Mouse (Mus musculus): ENCODE data around the gene Fzd2. TPM values are rescaled to one million over a fixed set of nuclear protein-coding genes. Genes with fewer than 3 reads are reported as not detected.
"Not testable (repeated sequence)": the region's sequence is repeated elsewhere in the genome, so short reads cannot be mapped to it uniquely, and the experiment has no call there.

Fzd2 gene
- 3.5 and 4.7 TPM in 2 replicates for polyA plus RNA-seq (2016; fragmentation: Nextera tagmentation; extraction: Ambion mirVana)

DNA sequence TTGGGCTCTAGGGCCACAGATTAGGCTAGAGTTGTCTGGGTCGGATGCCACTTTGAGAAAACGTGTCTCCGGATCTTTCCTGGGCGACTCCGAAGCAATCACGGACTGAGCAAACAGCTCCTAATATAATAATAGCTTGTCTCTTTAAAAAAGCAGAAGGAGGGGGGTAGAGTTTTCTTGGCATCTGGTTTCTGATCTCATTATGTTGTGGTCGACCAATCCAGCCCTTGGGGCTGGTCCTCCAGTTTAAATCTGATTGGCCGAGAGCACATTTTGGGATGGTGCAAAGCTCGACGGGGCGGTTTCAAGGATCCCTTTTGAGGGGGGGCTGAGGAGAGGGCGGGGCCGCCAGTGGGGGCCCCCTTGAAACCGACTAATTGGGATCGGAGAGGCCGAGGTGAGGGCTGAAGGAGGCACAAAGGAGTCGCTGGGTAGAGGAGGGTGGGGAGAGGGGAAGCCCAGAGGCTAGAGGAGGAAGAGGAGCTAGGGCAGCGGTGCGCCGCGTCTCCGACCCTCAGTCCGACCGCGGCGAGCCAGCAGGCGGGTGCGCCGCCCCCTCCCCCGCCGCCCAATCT is at the start of gene Fzd2:
Fzd2 (plus strand) TSS at position 387 of the 575 bp plus-strand sequence.
- peak within 1 kb of the TSS; percentile 62 for H3K27ac ChIP-seq
- WGBS (ENCODE audit: insufficient replicate concordance), result under 1% methylated on average over 28 of the region's 31 CpGs

DNA sequence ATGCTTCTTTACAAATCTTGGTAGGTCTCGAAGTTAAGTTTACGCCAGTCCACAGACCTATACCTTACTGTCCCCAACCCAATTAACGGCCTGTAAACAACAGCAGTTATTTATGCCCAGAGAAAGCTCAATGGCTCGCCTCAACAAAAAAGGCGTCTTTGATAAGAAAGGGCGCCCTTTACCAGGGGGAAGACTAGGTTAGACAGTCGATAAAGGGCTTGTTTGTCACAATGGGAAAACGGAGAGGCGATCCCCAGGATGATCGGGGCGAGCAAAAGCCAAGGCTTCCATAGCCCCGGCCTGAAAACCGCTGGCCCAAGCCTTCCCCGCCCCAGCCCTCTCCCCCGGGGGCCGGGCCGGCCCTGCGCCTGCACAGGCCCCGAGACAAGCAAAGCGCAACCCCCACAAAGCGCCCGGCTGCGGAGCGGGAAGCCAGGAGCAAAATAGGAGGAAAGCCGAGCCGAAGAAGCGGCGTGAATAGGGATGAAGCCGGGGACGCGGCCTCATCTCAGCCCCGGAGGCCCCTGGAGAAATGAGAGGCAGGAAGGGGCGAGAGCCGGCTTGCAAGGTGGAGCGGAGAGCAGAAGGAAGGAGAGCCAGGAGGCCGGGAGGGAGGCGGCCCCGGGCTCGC is 48.7 kb upstream of the Fzd2 start:
- peak; percentile 65 for ATAC-seq
- Histone ChIP-seq H3K36me3 (peaks cover 14% of the 10 kb centered on the region; the same call in 1 of the 2 replicates), H3K9ac (peak overlapping the region; percentile 99), H3K4me1 (peaks cover 36% of the 10 kb centered on the region), H3K4me3 (peak overlapping the region; percentile 100), H3K9me3 (replicated peaks) (no peaks in the 10 kb centered on the region), H3K27me3 (replicated peaks) (no peaks in the 10 kb centered on the region), H3K27ac (peak overlapping the region; percentile 90), H3K4me2 (peak overlapping the region; percentile 83)
- under 1% methylated on average over 39 of the region's 39 CpGs for WGBS (ENCODE audit: insufficient replicate concordance)

More for the DNA sequence above, at the start of gene Fzd2:
- H3K27me3 ChIP-seq (replicated peaks), result peaks cover 85% of the 10 kb centered on the region
- peak within 1 kb of the TSS; percentile 55 for H3K9ac ChIP-seq
- H3K4me1 ChIP-seq, result peaks cover 10% of the 10 kb centered on the region
- peak; percentile 49 for ATAC-seq
- peak within 1 kb of the TSS; percentile 65 for H3K4me2 ChIP-seq
- peak within 1 kb of the TSS; percentile 54 for H3K4me3 ChIP-seq
- H3K9me3 ChIP-seq (replicated peaks), result no peaks in the 10 kb centered on the region
- no peaks in the 10 kb centered on the region for H3K36me3 ChIP-seq

DNA sequence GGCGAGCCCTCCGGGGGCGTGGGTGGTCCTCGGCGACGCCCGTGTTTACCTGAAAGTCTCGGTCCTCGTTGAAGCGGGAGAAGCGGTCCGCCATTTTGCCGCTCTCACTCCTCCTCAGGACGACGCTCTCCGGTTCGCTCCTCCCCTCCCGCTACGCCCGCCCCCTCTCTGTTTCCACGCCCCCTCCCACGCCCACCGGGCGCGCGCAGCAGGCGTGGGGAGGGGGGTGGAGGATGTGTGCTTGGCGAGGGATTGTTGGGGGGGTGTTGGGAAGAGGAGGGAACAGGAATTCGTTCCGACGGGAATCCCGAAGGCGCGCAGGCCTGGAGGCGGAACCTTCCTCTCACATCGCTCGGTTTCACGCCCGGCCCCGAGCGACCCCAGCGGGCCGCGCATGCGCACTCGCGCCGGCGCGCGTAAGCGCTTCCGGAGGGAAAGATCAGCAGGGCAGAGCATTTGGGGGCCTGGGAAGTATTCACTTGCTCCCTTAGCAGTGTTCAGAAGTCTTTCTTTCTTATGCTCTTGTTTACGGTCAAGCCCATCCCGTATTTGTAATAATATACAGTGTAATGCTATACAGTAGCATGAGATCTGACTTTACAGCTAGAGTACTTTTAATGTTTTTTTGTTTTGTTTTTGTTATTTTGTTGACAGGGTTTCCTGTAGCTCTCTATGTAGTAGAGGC is 48.0 kb upstream of the Fzd2 start, which contains the start of gene Gpatch8:
Gpatch8 (minus strand) TSS at position 362 of the 685 bp plus-strand sequence.
- Histone ChIP-seq H3K4me3 (peak within 1 kb of the TSS; percentile 100), H3K4me2 (peak within 1 kb of the TSS; percentile 83), H3K9me3 (replicated peaks) (no peaks in the 10 kb centered on the region), H3K27ac (peak within 1 kb of the TSS; percentile 90), H3K36me3 (peaks cover 10% of the 10 kb centered on the region; the same call in 1 of the 2 replicates), H3K27me3 (replicated peaks) (no peaks in the 10 kb centered on the region), H3K4me1 (peaks cover 32% of the 10 kb centered on the region), H3K9ac (peak within 1 kb of the TSS; percentile 99)
- under 1% methylated on average over 44 of the region's 55 CpGs for WGBS (ENCODE audit: insufficient replicate concordance)
- peak; percentile 93 for ATAC-seq

DNA sequence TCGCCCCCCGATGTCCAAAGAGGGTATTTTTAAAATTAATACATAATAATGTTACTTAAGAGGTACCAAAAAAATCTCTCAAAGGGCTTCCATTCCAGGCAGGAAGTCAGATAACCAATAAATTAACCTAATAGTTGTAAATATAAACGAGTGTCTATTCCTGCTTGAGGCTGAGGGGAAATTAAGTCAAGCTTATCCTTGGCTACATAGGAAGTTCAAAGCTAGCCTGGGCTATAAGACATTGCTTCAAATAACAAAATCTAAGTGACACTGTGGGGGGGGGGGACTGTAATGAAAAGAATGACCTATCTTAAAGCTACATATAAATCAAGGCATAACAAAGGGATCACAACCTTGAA is 47.5 kb upstream of the Fzd2 start:
- no peak for ATAC-seq
- H3K27me3 ChIP-seq (replicated peaks), result no peaks in the 10 kb centered on the region
- H3K4me2 ChIP-seq, result peak overlapping the region; percentile 83
- H3K27ac ChIP-seq, result peak overlapping the region; percentile 90
- H3K9me3 ChIP-seq (replicated peaks), result no peaks in the 10 kb centered on the region
- 10% methylated on average over 3 of the region's 3 CpGs for WGBS (ENCODE audit: insufficient replicate concordance)
- H3K4me1 ChIP-seq, result peaks cover 28% of the 10 kb centered on the region
- H3K4me3 ChIP-seq, result peak overlapping the region; percentile 100
- 0 out of 2 replicates have a peak, but pooled peaks cover 6% of the 10 kb centered on the region for H3K36me3 ChIP-seq
- peak overlapping the region; percentile 99 for H3K9ac ChIP-seq

DNA sequence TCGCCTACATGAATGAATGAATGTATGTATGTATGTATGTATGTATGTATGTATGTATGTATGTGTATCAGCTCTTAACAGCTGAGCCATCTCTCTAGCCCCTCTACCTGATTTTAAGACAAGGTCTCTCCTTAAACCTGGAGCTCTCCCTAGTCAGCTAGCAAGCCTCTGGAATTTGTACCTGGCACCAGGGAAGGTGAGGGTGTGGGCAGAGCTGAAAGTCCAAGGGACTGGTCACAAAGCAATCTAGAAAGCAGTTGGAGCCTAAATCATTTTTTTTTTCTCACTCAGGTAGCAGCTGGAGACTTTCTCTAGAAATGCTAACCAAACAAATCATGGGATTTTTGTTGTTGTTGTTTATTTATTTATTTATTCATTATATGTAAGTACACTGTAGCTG is 46.8 kb upstream of the Fzd2 start:
- Histone ChIP-seq H3K4me1 (peaks cover 23% of the 10 kb centered on the region), H3K27ac (no peak overlapping the region), H3K4me2 (no peak overlapping the region), H3K36me3 (no peaks in the 10 kb centered on the region), H3K4me3 (no peak overlapping the region), H3K9ac (no peak overlapping the region), H3K27me3 (replicated peaks) (no peaks in the 10 kb centered on the region), H3K9me3 (replicated peaks) (no peaks in the 10 kb centered on the region)
- WGBS (ENCODE audit: insufficient replicate concordance), result 83% methylated on average over 1 of the region's 1 CpGs
- no peak for ATAC-seq

DNA sequence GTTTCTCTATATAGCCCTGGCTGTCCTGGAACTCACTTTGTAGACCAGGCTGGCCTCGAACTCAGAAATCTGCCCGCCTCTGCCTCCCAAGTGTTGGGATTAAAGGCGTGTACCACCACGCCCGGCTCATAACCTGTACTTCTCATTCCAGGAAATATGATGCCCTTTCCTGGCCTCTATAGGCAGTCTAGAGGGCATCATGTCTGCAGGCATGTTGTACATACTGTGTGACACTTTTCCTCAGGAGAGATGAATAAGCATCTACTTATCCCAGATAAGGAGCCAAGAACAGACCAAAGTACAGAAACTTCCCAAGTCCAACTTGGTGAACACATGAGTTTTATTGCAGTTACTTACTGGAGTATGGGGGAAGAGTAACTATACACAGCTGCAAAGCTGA is 45.5 kb upstream of the Fzd2 start:
- Histone ChIP-seq H3K4me1 (peaks cover 21% of the 10 kb centered on the region), H3K27ac (no peak overlapping the region), H3K9me3 (replicated peaks) (no peaks in the 10 kb centered on the region), H3K9ac (no peak overlapping the region), H3K4me3 (no peak overlapping the region), H3K36me3 (no peaks in the 10 kb centered on the region), H3K4me2 (no peak overlapping the region), H3K27me3 (replicated peaks) (no peaks in the 10 kb centered on the region)
- no peak for ATAC-seq
- WGBS (ENCODE audit: insufficient replicate concordance), result 75% methylated on average over 5 of the region's 5 CpGs

DNA sequence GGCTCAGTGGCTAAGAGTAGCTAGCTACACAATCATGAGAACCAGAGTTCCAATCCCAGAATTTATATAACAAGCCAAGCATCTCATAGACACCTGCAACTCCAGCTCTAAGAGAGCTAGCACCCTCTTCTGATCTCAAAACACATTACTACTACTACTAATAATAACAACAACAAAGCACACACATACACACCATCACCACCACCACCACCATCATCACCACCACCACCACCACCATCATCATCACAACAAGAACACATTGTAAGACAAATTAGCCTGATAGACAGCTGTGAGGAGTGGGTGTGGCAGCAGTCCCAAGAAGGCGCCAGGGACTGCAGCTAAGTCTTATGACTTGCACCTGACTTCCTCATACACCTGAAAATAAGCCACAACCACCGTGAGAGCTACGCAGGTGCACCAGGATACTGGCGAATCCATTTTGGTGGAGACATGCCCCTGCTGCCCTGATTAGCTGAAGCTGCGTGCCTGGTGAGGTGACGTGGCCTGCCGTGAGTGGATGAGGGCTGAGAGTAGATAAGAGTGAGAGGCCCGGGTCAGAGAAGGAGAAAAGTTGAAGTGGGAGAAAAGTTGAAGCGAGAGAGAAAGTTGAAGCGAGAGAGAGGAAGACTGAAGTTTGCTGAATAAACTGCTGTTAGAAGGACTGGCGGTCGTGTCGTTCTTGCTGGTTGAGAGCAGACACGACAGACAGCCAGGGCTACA is 39.1 kb upstream of the Fzd2 start:
- WGBS (ENCODE audit: insufficient replicate concordance), result 46% methylated on average over 14 of the region's 14 CpGs
- Histone ChIP-seq H3K4me2 (peak overlapping the region; percentile 62), H3K4me1 (peaks cover 20% of the 10 kb centered on the region), H3K9ac (peak overlapping the region; percentile 61), H3K4me3 (0 out of 2 replicates have a peak overlapping the region, but pooled peaks have one; percentile 5), H3K27ac (peak overlapping the region; percentile 89)
- H3K27me3 ChIP-seq (replicated peaks); H3K36me3 ChIP-seq; H3K9me3 ChIP-seq (replicated peaks): not testable (repeated sequence)
- peak; percentile 84 for ATAC-seq

DNA sequence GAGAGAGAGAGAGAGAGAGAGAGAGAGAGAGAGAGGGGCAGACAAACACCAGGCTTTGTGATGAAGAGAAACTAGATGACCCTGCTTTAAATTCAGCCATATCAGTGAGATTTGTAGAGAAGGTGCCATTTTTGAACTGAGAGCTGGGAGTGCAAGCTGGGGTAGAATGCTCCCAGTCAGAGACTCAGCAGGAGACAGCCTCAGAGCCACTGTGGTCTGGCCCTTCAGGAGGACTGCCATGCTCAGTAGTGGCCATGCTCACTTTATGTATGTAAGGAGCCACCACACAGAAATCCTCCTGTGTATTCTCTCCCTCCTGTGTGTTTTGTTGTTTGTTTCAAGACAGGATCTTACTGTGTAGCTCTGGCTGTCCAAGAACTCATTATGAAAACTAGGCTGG is 38.5 kb upstream of the Fzd2 start:
- H3K27ac ChIP-seq, result peak overlapping the region; percentile 89
- H3K36me3 ChIP-seq, result no peaks in the 10 kb centered on the region
- H3K27me3 ChIP-seq (replicated peaks), result no peaks in the 10 kb centered on the region
- peaks cover 20% of the 10 kb centered on the region for H3K4me1 ChIP-seq
- 0 out of 2 replicates have a peak overlapping the region, but pooled peaks have one; percentile 5 for H3K4me3 ChIP-seq
- peak overlapping the region; percentile 62 for H3K4me2 ChIP-seq
- peak; percentile 72; the same call in 1 of the 2 replicates for ATAC-seq
- peak overlapping the region; percentile 61 for H3K9ac ChIP-seq
- no peaks in the 10 kb centered on the region for H3K9me3 ChIP-seq (replicated peaks)

DNA sequence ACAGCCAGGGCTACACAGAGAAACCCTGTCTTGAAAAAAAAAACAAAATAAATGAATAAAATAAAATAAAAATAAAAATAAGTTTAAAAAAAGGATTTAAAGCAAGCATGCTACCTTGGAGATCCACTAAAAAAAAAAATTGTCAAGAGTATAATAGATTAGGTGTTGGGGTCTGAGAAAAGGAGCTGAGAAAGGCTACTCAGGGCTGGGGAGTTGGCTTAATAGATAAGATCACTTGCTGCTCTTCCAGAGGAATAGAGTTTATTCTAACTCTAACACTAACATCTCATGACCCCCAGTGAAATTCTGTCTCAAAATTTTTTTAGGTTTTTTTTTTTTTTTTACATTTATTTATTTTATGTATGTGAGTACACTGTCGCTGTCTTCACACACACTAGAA is 37.9 kb upstream of the Fzd2 start:
- WGBS (ENCODE audit: insufficient replicate concordance), result 85% methylated on average over 1 of the region's 1 CpGs
- Histone ChIP-seq H3K4me2 (peak overlapping the region; percentile 62; the same call in 1 of the 2 replicates), H3K9ac (no peak overlapping the region), H3K4me1 (peaks cover 20% of the 10 kb centered on the region), H3K27ac (peak overlapping the region; percentile 89; the same call in 1 of the 2 replicates), H3K36me3 (no peaks in the 10 kb centered on the region), H3K27me3 (replicated peaks) (no peaks in the 10 kb centered on the region), H3K4me3 (no peak overlapping the region), H3K9me3 (replicated peaks) (no peaks in the 10 kb centered on the region)
- ATAC-seq, result no peak

DNA sequence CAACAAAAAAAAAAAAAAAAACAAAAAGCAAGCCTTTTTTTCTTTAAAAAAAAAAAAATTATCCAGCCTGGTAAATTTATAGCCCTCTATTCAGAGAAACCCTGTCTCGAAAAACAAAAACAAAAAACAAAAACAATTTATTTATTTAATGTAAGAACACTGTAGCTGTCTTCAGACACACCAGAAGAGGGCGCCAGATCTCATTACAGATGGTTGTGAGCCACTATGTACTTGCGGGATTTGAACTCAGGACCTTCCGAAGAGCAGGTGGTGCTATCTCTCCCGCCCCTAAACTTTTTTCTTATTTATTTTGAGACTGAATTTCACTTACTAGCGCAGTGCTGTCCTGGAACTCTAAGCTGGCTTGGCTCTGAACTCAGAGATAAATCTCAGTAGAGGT is 37.0 kb upstream of the Fzd2 start:
- H3K4me3 ChIP-seq, result no peak overlapping the region
- H3K9me3 ChIP-seq (replicated peaks), result no peaks in the 10 kb centered on the region
- WGBS (ENCODE audit: insufficient replicate concordance), result 79% methylated on average over 6 of the region's 6 CpGs
- H3K4me1 ChIP-seq, result peaks cover 20% of the 10 kb centered on the region
- H3K9ac ChIP-seq, result no peak overlapping the region
- H3K4me2 ChIP-seq, result no peak overlapping the region
- ATAC-seq, result no peak
- H3K27me3 ChIP-seq (replicated peaks), result no peaks in the 10 kb centered on the region
- no peaks in the 10 kb centered on the region for H3K36me3 ChIP-seq
- no peak overlapping the region for H3K27ac ChIP-seq

DNA sequence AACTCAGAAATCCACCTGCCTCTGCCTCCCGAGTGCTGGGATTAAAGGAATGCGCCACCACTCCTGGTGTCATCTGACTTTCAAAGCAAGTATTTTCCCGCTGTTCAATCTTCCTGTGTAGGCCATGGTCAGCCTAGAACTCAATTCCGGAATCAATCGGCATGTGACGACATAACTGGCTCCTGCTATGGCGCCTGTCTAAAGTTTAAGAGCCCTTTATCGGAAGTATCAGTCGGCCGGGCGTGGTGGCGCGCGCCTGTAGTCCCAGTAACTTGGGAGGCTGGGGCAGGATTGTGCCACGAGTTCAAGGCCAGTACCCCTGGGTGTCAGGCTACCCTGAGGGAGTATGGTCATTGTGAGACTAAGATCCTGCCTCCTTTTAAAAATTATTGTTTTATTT is 36.5 kb upstream of the Fzd2 start:
- H3K9me3 ChIP-seq (replicated peaks), result no peaks in the 10 kb centered on the region
- no peak for ATAC-seq
- 90% methylated on average over 15 of the region's 15 CpGs for WGBS (ENCODE audit: insufficient replicate concordance)
- no peaks in the 10 kb centered on the region for H3K36me3 ChIP-seq
- H3K9ac ChIP-seq, result no peak overlapping the region
- no peak overlapping the region for H3K27ac ChIP-seq
- H3K27me3 ChIP-seq (replicated peaks), result no peaks in the 10 kb centered on the region
- H3K4me2 ChIP-seq, result no peak overlapping the region
- peaks cover 20% of the 10 kb centered on the region for H3K4me1 ChIP-seq
- H3K4me3 ChIP-seq, result no peak overlapping the region
